Mouse (Mus musculus): ENCODE measurements at regions not wholly inside any gene's neighbourhood (a gene's known extent, or its start where the extent isn't known, plus 50 kb on each side); places are given as distances from the start of the nearest gene placed in this dataset.
"Not testable (repeated sequence)": the region's sequence is repeated elsewhere in the genome, so short reads cannot be mapped to it uniquely, and the experiment has no call there.

DNA sequence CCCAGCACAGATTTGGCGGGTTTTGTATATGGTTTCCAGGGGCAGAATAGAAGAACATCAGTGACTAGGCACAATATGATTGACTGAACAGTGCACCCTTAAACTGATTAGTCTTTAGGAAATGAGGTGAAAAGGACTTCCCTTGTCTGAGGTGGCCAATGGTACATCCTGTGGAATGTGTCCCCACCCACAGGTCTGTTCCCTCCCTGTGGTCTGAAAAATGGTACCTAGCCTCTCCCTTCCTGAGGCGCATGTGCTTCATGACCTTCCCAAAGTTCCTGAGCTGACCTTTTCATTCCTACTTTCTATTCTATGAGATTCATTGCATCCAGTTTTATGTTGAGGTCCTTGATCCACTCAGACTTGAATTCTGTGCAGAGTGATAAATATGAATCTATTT, 76.0 kb downstream of the Zfp97 start:
- not testable (repeated sequence) for DNase-seq (ENCODE audit: low spot score)

DNA sequence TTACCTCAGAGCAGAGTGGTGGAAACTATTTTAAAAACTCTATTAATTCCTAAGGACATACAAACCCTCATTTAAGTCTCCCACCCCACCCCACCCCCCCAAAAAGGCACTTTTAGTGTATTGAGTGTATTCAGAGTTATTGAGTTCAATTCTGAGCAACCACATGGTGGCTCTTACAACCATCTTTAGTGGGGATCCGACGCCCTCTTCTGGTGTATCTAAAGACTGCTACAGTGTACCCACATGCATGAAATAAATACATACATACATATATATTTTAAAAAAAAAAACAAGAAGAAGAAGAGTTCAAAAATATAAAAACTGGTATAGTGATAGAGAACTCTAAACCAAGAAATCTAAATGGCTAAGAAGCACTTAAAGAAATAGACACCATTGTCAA, 107.9 kb downstream of the Zfp97 start:
- no peak for DNase-seq (ENCODE audit: low spot score)

DNA sequence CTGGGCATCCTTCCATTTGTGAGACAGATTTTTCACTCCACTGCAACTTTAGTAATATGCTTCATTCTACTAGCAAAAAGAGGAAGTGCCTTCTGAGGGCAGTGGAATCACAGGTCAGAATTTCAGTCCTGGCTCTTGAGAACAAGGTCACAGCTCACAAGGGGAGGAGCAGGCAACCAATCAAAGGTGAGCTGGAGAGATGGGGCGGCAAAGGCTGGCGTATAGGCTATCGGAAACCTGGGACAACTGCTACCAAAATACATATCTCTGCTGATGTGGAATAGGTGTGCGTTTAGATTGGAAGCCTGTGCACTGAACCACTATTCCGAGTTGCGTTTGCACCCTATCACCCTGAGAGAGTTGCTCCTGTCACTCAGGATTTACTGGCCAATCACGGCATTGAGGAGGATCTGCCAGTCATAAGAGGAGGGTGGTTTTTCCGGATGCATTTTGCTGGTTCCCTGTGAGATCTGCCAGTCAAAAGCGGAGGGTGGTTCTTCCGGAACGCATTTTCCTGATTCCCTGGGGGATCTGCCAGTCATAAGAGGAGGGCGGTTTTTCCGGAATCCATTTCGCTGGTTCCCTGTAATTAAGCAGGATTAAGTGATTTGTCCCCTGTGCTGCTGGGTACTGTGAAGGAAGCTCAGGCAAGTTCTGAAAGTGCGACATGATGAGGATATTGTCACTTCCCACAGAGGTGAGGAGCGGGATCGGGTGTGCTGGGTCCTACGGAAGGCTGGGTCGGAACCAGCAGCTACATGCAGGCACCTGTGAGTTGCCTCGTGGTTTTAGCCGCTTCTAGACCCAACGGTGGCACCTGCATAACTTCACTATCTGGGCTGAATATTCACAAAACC, 113.3 kb downstream of the Zfp97 start:
- DNase-seq (ENCODE audit: low spot score): peak; percentile 94

DNA sequence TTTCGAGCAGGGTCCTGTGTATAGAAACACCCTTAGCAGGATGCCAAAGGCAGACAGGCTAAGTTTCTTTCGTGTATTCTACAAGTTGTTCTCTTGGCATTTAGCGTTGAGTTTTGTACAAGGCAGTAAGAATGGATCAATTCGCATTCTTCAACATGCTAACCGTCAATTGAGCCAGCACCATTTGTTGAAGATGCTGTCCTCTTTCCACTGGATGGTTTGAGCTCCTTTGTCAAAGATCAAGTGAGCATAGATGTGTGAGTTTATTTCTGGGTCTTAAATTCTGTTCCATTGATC, 113.9 kb downstream of the Zfp97 start:
- peak; percentile 10 for DNase-seq (ENCODE audit: low spot score)

Data from embryo, embryonic 10 days (tissue).